Mouse (Mus musculus): ENCODE results near the gene Pak7. TPM values are rescaled to one million over a fixed set of nuclear protein-coding genes. Genes with fewer than 3 reads are reported as not detected.

Pak7 gene
- not detected in 2 replicates for polyA plus RNA-seq (2012; rRNA removed; ENCODE audit: low replicate concordance)

DNA sequence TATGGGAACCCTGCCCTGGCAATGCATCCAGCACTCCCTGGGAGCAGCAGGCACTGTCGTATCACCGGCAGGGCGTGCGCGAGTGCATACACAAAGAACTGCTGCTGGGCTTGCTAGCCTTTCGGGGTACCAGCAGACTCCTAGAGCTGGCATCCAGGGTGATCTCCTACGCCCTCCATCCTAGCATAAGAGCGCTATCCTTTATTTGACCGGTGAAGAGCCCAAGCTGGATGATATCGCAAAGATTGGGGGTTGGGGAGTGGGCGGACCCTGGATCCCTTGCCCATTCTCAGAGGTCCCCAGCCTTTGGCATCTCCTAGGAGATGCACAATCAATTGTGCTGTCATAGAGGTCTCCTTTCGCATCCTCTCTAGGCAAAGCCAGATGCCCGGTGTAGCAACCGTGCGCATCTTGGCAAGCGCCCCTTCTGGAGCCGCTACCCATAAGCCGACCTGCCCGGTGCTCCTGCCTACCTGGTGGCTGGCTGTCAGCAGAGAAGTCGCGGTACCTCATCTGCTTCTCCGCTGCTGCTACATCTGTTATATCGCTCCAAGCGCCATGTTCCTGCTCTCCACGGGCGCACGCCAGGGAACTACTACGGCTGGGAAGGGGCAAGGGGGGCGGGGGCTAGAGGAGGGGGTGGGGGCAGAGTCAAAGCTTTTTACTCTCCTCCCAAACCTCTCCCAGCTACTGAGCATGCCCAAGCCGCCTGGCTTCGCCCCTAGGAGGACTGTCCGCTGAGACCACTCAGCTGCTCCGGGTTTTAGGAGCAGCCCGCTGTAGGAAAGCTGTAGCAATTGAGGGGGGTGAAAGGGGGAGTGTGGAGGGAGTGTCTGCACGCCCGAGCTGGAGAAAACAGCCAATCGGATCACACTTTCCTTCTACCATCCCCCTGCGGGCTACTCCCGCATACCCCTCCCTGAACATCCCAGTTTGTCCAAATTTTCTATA lies at the start of gene Pak7:
Gene Pak7, minus strand, starts transcription at position 787 of the 951 bp plus-strand sequence.

DNA sequence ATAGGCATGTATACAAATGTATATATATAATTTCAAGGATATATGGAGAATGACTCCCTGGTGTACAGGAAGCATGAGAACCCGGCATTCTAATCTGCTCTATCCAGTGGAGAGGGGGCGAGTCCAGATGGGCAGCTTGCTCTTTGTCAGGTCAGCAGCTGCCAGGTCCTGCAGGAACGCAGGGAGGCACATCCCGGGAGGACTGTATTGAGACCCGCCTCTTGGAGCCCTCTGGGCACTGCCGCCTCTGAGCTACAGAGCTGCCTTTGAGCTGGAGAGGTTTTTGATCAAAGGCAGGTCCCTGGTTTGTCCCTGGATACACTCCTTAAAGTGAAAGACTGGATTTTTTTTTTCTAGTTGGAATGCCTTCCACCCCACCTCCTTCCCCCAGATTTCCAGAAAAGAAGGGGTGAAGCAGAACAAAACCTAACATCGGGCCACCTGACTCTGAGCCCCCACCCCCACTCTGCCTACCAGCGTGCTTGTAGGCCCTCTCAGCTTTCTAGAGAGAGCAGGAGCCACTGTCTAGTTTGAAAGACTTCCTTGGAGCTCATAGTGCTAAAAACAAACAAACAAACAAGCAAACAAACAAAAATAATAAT lies 336.0 kb downstream of the Pak7 start, which contains the start of gene Lamp5:
Gene Lamp5, plus strand, starts transcription at position 552 of the 602 bp plus-strand sequence.

Other genes with a start within 250 kb of the Pak7 start
- gene Ankef1, start 113.9 kb upstream of the Pak7 start, polyA plus RNA-seq (2012; rRNA removed; ENCODE audit: low replicate concordance): 0.19 TPM in 1 of 2 replicates, not detected in the other